Mouse (Mus musculus): ENCODE data around the gene Hdlbp. TPM values are rescaled to one million over a fixed set of nuclear protein-coding genes. Genes with fewer than 3 reads are reported as not detected.
A peak's percentile ranks its signal among the peaks of the same experiment; 100 is the strongest.
"Not testable (repeated sequence)": the region's sequence is repeated elsewhere in the genome, so short reads cannot be mapped to it uniquely, and the experiment has no call there.

Gene Hdlbp
- 109 and 148 TPM in 2 replicates for polyA plus RNA-seq (2012; ENCODE audit: insufficient read depth, insufficient read length, missing spikeins)

- Histone ChIP-seq H3K27ac (replicated peaks; ENCODE audit: low read depth, low read length) (peak within 1 kb of the TSS; percentile 98), H3K4me1 (ENCODE audit: control insufficient read depth, insufficient read depth, insufficient read length, low read length) (no peaks in the 10 kb centered on the region), H3K4me3 (ENCODE audit: insufficient read depth, low read depth, low read length) (peak within 1 kb of the TSS; percentile 99)
Measured at GRCm38 (mm10) chr1:93478586-93479475, at the start of gene Hdlbp. TSS of gene Hdlbp (minus strand) at chr1:93478815.

GRCm38 (mm10) chr1:93522325-93522724 is 43.7 kb upstream of the Hdlbp start:
- H3K4me3 ChIP-seq (ENCODE audit: insufficient read depth, low read depth, low read length), result no peak overlapping the region
- H3K27ac ChIP-seq (replicated peaks; ENCODE audit: low read depth, low read length), result no peak overlapping the region
- H3K4me1 ChIP-seq (ENCODE audit: control insufficient read depth, insufficient read depth, insufficient read length, low read length), result no peaks in the 10 kb centered on the region

GRCm38 (mm10) chr1:93521491-93521890 is 42.9 kb upstream of the Hdlbp start:
- H3K27ac ChIP-seq (replicated peaks; ENCODE audit: low read depth, low read length), result no peak overlapping the region
- no peak overlapping the region for H3K4me3 ChIP-seq (ENCODE audit: insufficient read depth, low read depth, low read length)
- H3K4me1 ChIP-seq (ENCODE audit: control insufficient read depth, insufficient read depth, insufficient read length, low read length), result no peaks in the 10 kb centered on the region

GRCm38 (mm10) chr1:93513221-93513620 is 34.6 kb upstream of the Hdlbp start:
- Histone ChIP-seq H3K4me3 (ENCODE audit: insufficient read depth, low read depth, low read length) (no peak overlapping the region), H3K27ac (replicated peaks; ENCODE audit: low read depth, low read length) (no peak overlapping the region), H3K4me1 (ENCODE audit: control insufficient read depth, insufficient read depth, insufficient read length, low read length) (peaks cover 2% of the 10 kb centered on the region; the same call in 1 of the 2 replicates)

- Histone ChIP-seq H3K4me3 (ENCODE audit: insufficient read depth, low read depth, low read length) (peak overlapping the region; percentile 67), H3K4me1 (ENCODE audit: control insufficient read depth, insufficient read depth, insufficient read length, low read length) (peaks cover 2% of the 10 kb centered on the region; the same call in 1 of the 2 replicates), H3K27ac (replicated peaks; ENCODE audit: low read depth, low read length) (no peak overlapping the region)
Measured at GRCm38 (mm10) chr1:93512351-93512690, 33.7 kb upstream of the Hdlbp start.

- Histone ChIP-seq H3K4me3 (ENCODE audit: insufficient read depth, low read depth, low read length) (peak within 1 kb of the TSS; percentile 74), H3K27ac (replicated peaks; ENCODE audit: low read depth, low read length) (no peak within 1 kb of the TSS), H3K4me1 (ENCODE audit: control insufficient read depth, insufficient read depth, insufficient read length, low read length) (peaks cover 2% of the 10 kb centered on the region; the same call in 1 of the 2 replicates)
Measured at GRCm38 (mm10) chr1:93511585-93512350, 33.2 kb upstream of the Hdlbp start, which contains the start of gene Farp2. TSS of gene Farp2 (plus strand) at chr1:93512079.

- H3K4me1 ChIP-seq (ENCODE audit: control insufficient read depth, insufficient read depth, insufficient read length, low read length), result not testable (repeated sequence)
Measured at GRCm38 (mm10) chr1:93508576-93508975, 30.0 kb upstream of the Hdlbp start.

GRCm38 (mm10) chr1:93506944-93507676 is 28.5 kb upstream of the Hdlbp start:
- H3K4me3 ChIP-seq (ENCODE audit: insufficient read depth, low read depth, low read length), result no peak overlapping the region
- no peak overlapping the region for H3K27ac ChIP-seq (replicated peaks; ENCODE audit: low read depth, low read length)
- H3K4me1 ChIP-seq (ENCODE audit: control insufficient read depth, insufficient read depth, insufficient read length, low read length), result peaks cover 2% of the 10 kb centered on the region; the same call in 1 of the 2 replicates

More at GRCm38 (mm10) chr1:93508576-93508975, 30.0 kb upstream of the Hdlbp start:
- not testable (repeated sequence) for H3K4me3 ChIP-seq (ENCODE audit: insufficient read depth, low read depth, low read length); H3K27ac ChIP-seq (replicated peaks; ENCODE audit: low read depth, low read length)

GRCm38 (mm10) chr1:93495312-93495711 is 16.7 kb upstream of the Hdlbp start:
- H3K4me1 ChIP-seq (ENCODE audit: control insufficient read depth, insufficient read depth, insufficient read length, low read length), result no peaks in the 10 kb centered on the region
- H3K27ac ChIP-seq (replicated peaks; ENCODE audit: low read depth, low read length), result no peak overlapping the region

GRCm38 (mm10) chr1:93486302-93486701 is 7.7 kb upstream of the Hdlbp start:
- H3K4me1 ChIP-seq (ENCODE audit: control insufficient read depth, insufficient read depth, insufficient read length, low read length); H3K27ac ChIP-seq (replicated peaks; ENCODE audit: low read depth, low read length); H3K4me3 ChIP-seq (ENCODE audit: insufficient read depth, low read depth, low read length): not testable (repeated sequence)

More at GRCm38 (mm10) chr1:93495312-93495711, 16.7 kb upstream of the Hdlbp start:
- no peak overlapping the region for H3K4me3 ChIP-seq (ENCODE audit: insufficient read depth, low read depth, low read length)

GRCm38 (mm10) chr1:93479476-93480083 is 965 bp upstream of the Hdlbp start:
- Histone ChIP-seq H3K27ac (replicated peaks; ENCODE audit: low read depth, low read length) (peak overlapping the region; percentile 97), H3K4me1 (ENCODE audit: control insufficient read depth, insufficient read depth, insufficient read length, low read length) (no peaks in the 10 kb centered on the region; the same call in 1 of the 2 replicates), H3K4me3 (ENCODE audit: insufficient read depth, low read depth, low read length) (peak overlapping the region; percentile 99)

- Histone ChIP-seq H3K4me3 (ENCODE audit: insufficient read depth, low read depth, low read length) (peak overlapping the region; percentile 90), H3K27ac (replicated peaks; ENCODE audit: low read depth, low read length) (peak overlapping the region; percentile 98), H3K4me1 (ENCODE audit: control insufficient read depth, insufficient read depth, insufficient read length, low read length) (no peaks in the 10 kb centered on the region)
Measured at GRCm38 (mm10) chr1:93477758-93478585, 643 bp downstream of the Hdlbp start.

- Histone ChIP-seq H3K4me1 (ENCODE audit: control insufficient read depth, insufficient read depth, insufficient read length, low read length) (no peaks in the 10 kb centered on the region), H3K27ac (replicated peaks; ENCODE audit: low read depth, low read length) (no peak overlapping the region), H3K4me3 (ENCODE audit: insufficient read depth, low read depth, low read length) (no peak overlapping the region)
Measured at GRCm38 (mm10) chr1:93475694-93476093, 2.9 kb downstream of the Hdlbp start.

- H3K4me3 ChIP-seq (ENCODE audit: insufficient read depth, low read depth, low read length), result no peak overlapping the region
- H3K27ac ChIP-seq (replicated peaks; ENCODE audit: low read depth, low read length), result no peak overlapping the region
- H3K4me1 ChIP-seq (ENCODE audit: control insufficient read depth, insufficient read depth, insufficient read length, low read length), result peaks cover 8% of the 10 kb centered on the region
Measured at GRCm38 (mm10) chr1:93468626-93469025, 10.0 kb downstream of the Hdlbp start.
